Mouse (Mus musculus) lung, adult 2 months (tissue): ENCODE data around the gene Pcca.

Source experiments
- CTCF ChIP-seq: fragments of 200-500 bp; IDR thresholded peaks from 2 replicates; pipeline ENCODE4 v1.5.1; 2011; ENCODE audit warnings: mild to moderate bottlenecking, low read length, control low read depth; ENCODE audit not compliant: insufficient read depth
- POLR2A ChIP-seq: fragments of 200-500 bp; IDR thresholded peaks from 2 replicates; pipeline ENCODE4 v1.6.1; 2011; ENCODE audit warnings: low read depth, mild to moderate bottlenecking, control low read depth, low read length, borderline replicate concordance; ENCODE audit errors: extremely low read depth

DNA sequence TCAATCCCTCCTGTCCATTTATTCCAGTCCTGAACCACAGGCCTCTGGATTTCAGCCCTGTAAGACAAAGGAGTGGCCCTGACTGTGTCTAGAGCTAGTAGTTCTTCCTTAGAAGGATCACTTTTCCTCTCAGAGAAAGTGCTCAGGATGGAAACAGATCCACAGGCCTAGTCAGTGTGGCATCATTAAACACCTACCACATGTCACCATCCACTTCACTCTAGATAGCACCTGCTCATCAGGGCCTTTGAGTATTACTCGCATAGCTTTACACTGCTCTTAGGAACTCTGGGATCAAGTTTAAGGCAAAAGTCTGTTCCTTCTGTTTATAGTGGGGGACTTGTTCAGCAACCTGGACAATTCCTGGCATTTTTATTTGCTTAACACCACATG lies 354.4 kb downstream of the Pcca start:
- TF ChIP-seq CTCF = no peak
- no peak for TF ChIP-seq POLR2A
